Mouse (Mus musculus) cerebellum, adult 9-11 months (tissue): ENCODE measurements around the gene Oxsr1.
"Not testable (repeated sequence)": the region's sequence is repeated elsewhere in the genome, so short reads cannot be mapped to it uniquely, and the experiment has no call there.

Source experiments
- DNase-seq: peaks from one replicate; pipeline ENCODE4 v3.0.0; 2022

The Oxsr1 gene

GRCm38 (mm10) chr9:119322289-119323259 is at the start of gene Oxsr1:
TSS of gene Oxsr1 (minus strand) at chr9:119322427.
- DNase-seq: peak; percentile 100

DNA sequence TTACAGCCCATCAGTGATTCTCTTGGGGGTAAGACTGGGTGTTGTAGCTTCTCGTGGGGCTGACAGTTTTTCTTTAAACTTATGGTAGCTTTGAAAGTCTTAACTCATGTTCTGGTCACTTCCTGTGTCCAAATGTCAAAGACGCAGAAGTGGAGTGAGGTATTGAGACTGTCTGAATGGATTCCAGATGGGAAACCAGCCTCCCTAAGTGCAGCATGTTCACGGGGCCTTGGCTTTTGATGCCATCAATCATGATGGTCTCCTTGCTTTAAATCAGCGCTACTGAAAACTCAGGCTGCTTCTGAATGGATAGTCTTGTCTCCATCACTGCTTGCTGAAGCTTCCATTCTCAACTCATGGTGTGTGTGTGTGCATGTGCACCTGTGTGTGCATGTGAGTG is 49.0 kb upstream of the Oxsr1 start:
- no peak for DNase-seq

GRCm38 (mm10) chr9:119370770-119371169 is 48.5 kb upstream of the Oxsr1 start:
- DNase-seq: not testable (repeated sequence)

DNA sequence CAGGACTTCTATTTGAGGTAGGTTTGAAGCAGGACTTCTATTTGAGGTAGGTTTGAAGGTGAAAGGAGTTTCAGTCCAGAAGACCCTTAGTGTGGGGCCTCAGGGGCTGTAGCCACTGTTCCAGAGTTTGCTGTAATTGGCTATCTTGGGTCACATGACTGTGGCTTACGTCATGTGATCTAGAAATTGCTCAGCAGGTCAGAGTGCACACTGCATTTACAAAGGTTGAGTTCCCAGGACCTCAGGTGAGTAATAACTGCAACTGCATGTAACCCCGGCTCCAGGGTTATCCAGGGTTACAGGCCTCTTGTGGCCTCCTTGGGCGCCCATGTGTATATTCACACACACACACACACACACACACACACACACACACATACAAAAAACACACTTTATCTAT is 46.1 kb upstream of the Oxsr1 start:
- no peak for DNase-seq

- no peak for DNase-seq
Observed at GRCm38 (mm10) chr9:119365284-119365683, 43.1 kb upstream of the Oxsr1 start, which contains the start of gene Slc22a14. TSS of gene Slc22a14 (minus strand) at chr9:119365553.

- DNase-seq: no peak
Observed at GRCm38 (mm10) chr9:119363229-119363628, 41.0 kb upstream of the Oxsr1 start.

DNA sequence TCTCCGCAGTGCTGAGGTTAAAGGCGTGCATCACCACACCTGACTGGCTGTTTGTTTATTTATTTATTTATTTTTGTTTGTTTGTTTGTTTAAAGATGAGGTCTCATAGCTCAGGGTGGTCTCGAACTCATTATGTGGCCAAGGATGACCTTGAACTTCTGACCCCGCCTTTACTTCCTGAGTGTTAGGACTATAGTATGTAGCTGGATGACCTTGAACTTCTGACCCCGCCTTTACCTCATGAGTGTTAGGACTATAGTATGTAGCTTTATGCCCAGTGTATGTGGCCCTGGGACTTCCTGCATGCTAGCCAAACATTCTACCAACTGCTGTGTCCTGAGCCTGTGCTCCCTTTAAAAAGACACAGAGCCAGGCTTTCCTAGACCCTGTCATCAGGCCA is 39.2 kb upstream of the Oxsr1 start:
- no peak for DNase-seq

DNA sequence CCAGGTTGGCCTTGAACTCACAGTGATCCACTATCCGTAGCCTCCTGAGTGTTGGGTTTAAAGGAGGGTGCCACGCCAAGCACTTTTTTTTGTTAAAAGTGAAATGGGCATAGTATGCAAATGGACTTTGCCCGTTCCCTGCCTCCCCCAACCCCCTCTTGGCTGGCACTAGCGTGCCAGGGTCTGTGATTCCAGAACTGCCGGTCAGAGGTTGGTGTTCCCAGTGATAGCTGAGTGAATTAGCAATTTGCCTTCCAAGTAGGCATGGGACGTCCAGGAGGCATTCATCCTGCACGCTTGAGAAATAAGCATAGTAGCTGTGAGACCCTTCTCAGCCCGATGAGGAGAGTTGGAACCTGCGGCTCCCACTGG is 35.8 kb upstream of the Oxsr1 start:
- no peak for DNase-seq

DNA sequence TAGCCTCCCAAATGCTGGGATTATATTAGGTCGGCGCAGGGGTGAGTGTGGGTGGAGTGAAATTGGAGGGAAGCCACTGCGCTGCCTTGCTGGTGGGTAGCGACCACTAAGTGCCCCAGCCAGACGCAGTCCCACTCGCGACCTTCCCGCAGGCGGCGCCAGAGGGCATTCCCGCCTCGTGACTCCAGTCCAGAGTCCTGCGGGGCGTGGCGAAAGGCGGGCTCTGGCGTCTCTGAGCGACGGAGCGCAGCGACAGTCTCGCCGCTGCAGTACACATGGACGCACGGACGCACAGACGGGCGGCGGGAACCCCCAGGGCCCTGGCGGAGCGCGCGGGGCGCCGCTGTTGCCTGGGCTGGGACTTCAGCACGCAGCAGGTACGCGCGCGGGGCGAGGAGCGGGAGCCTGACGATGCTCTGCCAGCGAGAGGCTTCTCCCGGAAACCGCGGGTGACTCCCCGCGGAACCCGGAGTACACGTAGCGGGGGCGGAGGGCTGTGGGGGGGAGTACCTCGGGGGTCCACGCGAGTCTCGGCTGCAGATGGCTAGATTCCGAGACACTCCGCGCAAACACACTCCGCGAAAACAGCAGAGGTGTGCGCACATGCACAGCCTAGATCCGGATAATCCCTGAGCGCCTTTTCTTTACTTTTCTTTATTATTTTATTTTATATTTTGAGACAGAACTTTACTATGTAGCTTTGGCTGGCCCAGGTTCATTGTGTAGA is 35.3 kb upstream of the Oxsr1 start, which contains the start of gene Xylb:
Gene Xylb (plus strand): TSS at position 51 of the 727 bp plus-strand sequence.
- DNase-seq: peak; percentile 91

DNA sequence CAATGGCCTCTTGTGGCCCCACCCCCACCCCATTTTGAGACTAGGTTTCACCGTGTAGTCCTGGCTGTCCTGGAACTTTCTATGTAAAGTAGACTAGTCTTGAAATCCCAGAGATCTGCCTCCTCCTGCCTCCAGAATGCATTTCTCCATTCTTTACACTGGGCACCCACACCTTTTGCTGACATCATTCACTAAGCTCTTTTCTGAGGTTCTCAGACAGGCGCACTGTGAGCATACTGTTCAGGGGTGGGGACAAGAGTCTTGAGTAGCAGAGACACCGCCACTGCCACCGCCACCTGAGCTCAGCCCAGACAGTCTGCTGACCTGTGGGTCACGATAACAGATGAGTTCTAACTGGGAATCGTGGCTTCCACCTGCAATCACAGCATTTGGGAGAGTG is 33.7 kb upstream of the Oxsr1 start:
- no peak for DNase-seq

GRCm38 (mm10) chr9:119353926-119354325 is 31.7 kb upstream of the Oxsr1 start:
- no peak for DNase-seq

- DNase-seq: peak; percentile 68
Observed at GRCm38 (mm10) chr9:119352060-119352459, 29.8 kb upstream of the Oxsr1 start.

DNA sequence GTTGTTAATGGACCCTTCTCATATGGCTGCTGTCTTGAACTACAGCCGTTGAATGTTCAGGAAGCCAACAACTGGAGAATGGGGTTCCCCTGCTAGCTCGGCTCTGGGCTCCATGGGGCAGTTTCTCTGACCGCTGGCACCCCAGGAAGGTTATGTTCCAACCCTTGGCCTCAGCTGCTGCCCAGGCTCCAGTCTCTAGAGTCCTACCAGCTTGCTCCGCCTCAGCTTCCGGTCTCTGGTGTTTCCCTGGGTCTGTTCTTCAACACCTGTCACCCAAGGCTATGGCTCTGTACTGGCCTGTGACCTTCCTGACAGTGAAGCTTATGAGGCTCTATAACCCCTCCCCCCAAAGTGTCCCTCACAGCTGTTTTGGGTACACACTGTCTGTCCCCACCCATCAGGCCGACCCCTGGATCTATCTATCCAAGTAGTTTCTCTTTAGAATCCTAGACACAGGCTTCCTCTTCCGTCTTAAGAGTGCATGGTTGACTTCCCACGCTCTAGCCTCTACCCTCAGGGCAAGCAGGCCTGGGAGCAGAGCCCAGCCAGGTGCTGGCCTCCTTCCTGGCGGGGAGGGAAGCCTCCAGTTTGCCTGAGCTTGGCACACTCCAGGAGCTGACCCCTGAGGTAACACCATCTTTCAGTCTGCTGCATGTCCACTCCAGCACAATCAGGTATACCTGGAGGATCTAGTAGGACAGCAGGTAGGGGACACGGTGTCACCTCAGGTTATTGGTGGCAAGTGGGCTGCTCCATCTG is 28.9 kb upstream of the Oxsr1 start:
- DNase-seq: peak; percentile 19

- DNase-seq: peak; percentile 5
Observed at GRCm38 (mm10) chr9:119350531-119350930, 28.3 kb upstream of the Oxsr1 start.

DNA sequence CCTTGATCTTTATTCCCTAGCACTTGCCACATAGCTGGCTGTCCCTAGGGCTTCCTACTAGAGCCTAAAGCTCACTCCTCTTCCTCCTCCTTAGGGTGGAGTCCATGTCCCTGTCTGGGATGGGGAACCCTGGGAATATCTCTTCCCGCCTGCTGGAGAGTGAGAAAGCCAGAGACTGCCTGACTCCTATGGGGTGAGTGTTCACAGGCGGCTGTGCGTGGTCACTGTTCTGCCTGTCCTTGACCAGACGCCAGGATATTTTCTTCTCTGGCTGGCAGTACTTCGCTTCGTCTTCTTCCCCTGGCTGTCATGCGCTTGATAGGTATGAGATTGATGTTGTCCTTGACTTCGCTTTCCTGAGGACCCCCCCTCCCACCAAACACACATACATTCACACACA is 24.1 kb upstream of the Oxsr1 start:
- peak; percentile 6 for DNase-seq

- DNase-seq: peak; percentile 26
Observed at GRCm38 (mm10) chr9:119342728-119343127, 20.5 kb upstream of the Oxsr1 start.

DNA sequence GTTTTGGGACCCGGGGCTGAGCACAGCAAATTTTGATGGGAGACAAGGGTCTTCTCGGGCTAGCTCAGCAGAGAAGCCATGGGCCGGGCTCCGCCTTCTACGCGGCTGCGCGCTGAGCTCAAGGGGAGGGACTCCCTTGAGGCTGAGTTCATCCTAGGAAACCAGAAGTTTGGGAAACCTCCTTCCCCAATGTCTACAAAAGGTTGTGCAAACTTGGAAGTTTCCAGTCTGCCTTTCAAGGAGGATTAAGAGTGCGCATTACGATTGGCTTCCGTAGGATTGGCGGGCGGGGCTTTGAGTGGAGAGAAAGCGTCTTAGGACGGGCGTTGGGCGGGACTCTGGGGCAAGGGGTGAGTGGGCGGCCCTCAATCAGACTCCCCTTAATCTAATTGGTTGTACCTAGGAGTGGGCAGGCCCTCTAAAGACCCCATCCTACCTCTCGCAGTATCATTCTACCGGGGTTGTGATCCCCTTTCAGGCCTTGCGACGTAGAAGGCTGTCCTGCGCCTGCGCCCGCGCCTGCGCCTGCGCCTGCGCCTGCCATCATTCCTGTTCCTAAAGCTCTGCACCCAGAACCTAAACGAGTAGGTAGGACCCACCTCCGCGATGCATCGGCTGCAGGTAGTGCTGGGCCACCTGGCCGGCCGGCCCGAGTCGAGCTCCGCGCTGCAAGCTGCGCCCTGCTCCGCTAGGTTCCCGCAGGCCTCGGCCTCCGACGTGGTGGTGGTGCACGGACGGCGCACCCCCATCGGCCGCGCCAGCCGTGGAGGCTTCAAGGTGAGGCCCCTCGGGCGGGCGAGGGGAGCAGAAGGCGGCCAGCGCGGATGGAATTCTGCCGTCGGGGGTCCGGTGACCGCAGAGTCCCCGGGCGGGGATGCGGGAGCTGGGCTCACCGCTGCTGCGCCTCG is 18.9 kb upstream of the Oxsr1 start, which contains the start of gene Myd88:
Gene Myd88 (minus strand): TSS at position 503 of the 908 bp plus-strand sequence.
- peak; percentile 94 for DNase-seq

DNA sequence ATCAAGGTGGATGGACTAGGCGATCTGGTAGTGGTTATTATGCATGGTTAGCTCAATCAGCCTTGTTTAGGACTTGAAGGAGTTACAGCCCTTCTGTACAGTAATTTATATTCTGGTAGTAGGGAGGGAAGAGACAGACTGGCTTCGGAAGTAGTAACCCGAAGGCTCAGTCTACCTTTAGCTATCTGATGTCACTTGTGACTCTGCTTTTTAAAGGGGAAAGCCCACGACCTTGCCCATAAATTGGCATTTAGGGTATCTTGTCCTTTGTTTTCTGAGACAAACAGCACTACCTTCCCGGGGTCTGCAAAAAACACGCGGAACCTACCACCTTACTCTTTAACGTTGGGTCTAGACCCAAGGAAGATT is 18.0 kb upstream of the Oxsr1 start:
- DNase-seq: no peak

DNA sequence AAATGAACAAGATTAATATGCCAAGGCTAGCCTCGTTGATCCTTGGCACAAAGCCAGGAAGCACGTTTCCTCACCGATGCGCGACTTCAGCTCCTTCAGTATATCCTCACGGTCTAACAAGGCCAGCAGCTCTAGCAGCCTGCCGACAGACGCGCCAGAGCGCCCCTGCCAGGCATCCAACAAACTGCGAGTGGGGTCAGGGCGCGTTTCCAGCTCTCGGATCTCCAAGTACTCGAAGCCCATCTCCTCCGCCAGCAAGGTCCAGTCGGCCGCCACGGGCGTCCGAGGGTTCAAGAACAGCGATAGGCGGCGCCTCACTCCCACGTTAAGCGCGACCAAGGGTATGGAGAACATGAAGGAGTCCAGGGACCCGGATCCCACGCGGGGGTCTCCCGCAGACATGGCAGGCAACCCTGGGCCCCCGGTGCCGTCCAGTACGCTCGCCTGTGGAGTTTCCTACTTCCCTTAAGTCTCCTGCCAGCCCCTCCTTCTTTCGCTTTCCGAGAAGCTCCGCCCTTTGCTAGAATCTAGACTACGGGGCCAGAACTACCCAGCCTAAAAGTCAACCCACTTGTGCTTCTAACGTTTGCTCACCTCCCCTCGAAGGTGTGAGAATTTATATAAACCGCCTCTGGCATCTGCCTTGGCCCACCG is 17.5 kb upstream of the Oxsr1 start, which contains the start of gene Acaa1a:
Gene Acaa1a (plus strand): TSS at position 119 of the 654 bp plus-strand sequence.
- DNase-seq: peak; percentile 80

DNA sequence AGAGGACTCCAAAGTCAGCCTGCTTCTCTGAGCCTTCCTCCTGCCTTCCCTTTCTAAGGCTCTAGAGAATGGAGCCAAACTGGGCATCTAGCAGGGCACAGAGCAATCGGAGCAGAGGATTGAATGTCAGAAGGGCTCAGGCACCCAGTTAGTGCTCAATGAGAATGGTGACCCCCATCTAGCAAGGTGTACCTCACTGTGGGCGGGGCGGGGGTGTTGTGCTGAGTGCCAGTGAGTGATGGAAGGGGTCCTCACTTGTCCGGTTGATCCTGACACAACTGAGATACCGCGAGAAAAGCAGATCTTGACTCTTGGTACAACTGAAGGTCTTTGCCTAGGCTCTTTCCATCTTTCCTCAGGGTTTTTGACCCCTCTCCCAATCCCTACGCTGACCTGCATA is 16.9 kb upstream of the Oxsr1 start:
- no peak for DNase-seq

DNA sequence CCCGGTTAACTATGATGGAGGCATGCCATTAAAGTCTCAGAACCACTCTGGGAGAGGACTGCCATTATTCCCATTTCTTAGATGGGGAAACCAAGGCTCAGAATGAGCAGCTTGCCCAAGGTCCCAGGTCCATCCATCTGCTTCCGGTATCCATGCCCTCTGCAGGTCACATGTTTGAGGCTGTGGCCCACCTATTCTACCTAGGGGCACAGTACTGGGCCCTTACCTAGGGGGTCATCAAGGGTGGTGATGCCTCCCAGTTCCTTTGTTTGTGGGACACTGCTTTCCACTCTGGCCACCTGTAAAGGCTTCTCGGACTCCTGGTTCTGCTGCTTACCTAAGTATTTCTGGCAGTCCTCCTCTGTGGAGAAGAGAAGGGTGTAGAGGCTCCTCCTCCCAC is 16.1 kb upstream of the Oxsr1 start:
- DNase-seq: no peak
